8 mouse cellular contexts compared by ENCODE assay signal in the genomic region with DNA sequence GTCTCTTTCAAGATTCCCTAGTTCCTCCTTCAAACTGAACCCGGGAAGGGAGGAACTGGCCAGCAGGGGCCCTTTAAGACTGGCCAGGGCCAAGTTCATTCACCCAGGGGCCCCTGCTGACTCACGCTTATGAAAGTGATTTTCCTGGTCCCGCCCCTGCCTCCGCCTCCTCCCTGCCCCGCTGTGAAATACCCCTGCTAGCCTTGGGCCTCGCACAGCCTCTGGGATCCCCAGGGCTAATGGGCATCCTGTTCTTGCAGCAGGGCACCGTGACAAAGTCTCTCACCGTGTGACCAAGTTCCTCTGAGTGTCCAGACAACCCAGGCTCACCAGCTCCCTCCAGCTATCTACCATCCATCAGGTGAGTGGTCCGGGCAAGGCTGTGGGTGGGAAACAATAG. TPM values are rescaled to one million over a fixed set of nuclear protein-coding genes. Genes with fewer than 3 reads are reported as not detected.
A peak's percentile ranks its signal among the peaks of the same experiment; 100 is the strongest.
DNase-seq lines count a peak whose midpoint lies in the region; ATAC-seq and TF ChIP-seq lines count a peak whose summit lies in the region.

No protein-coding gene starts in this region.

- intact Hi-C loops in left cerebral cortex, adult 2 months (cut with DNase I), result no loop called here

- 0 out of 2 replicates have a peak overlapping the region, but pooled peaks have one; percentile 6 for H3K4me3 ChIP-seq in heart, embryonic 13.5 days
- H3K4me3 ChIP-seq in left cerebral cortex, adult 2 months, result no peak overlapping the region

- peak overlapping the region; percentile 31 for H3K4me2 ChIP-seq in heart, embryonic 13.5 days

- no peak overlapping the region for H3K27ac ChIP-seq in heart, embryonic 13.5 days (replicated peaks)
- H3K27ac ChIP-seq in left cerebral cortex, adult 2 months, result no peak overlapping the region; the same call in 1 of the 2 replicates

- no peaks in the 10 kb centered on the region for H3K36me3 ChIP-seq in heart, embryonic 13.5 days

- DNase-seq in B cell, adult 2 months, result peak; percentile 62 to 66
- peak; percentile 64 to 80 for DNase-seq in adrenal gland, postnatal 4 days (ENCODE audit: low spot score in 2 of 2)
- peak; percentile 71 to 82 for DNase-seq in kidney, postnatal 4 days
- DNase-seq in left cerebral cortex, adult 2 months (ENCODE audit: extremely low spot score in 1 of 2, low spot score in 2 of 2), result no peak
- DNase-seq in layer of hippocampus, adult 8-10 months (ENCODE audit: low spot score in 2 of 2), result no peak
- no peak for DNase-seq in cerebellum, adult 18-20 months

- no peak for ATAC-seq in heart, embryonic 13.5 days (ENCODE audit: extremely low read depth, insufficient number of reproducible peaks, low FRiP score, low TSS enrichment)
- ATAC-seq in megakaryocyte-erythroid progenitor cell, adult 5-6 weeks (replicated peaks; ENCODE audit: low FRiP score, low TSS enrichment, poor library complexity, severe bottlenecking), result peak; percentile 48

- no peaks in the 10 kb centered on the region for H3K9me3 ChIP-seq in heart, embryonic 13.5 days

- 14% methylated on average over 9 of the region's 9 CpGs for WGBS in heart, embryonic 13.5 days

- no peak; the same call in none of the 2 replicates for TF ChIP-seq CTCF in left cerebral cortex, adult 2 months (IDR thresholded peaks at IDR 0.05)

- H3K27me3 ChIP-seq in heart, embryonic 13.5 days (replicated peaks), result peaks cover 24% of the 10 kb centered on the region

- peaks cover 24% of the 10 kb centered on the region for H3K4me1 ChIP-seq in heart, embryonic 13.5 days

- H3K9ac ChIP-seq in heart, embryonic 13.5 days, result 0 out of 2 replicates have a peak overlapping the region, but pooled peaks have one; percentile 1

RNA-seq across cellular contexts. Expression of gene Osgin1, which starts 3.0 kb away (rescaled TPM):
- 10 to 100 TPM; 46.6 to 90.7 TPM for total RNA-seq in adrenal gland, postnatal 4 days (2021)
- 0.51 and 0.89 TPM in 2 replicates for polyA plus RNA-seq in heart, embryonic 13.5 days (2015; fragmentation: Nextera tagmentation; extraction: Ambion mirVana)
- total RNA-seq in megakaryocyte-erythroid progenitor cell, adult 5-6 weeks (2014; fragmentation: Nextera tagmentation), result 0.15 TPM in 1 of 2 replicates, not detected in the other
- total RNA-seq in megakaryocyte-erythroid progenitor cell, adult 5-6 weeks (2017), result not detected in 2 replicates
- total RNA-seq in left cerebral cortex, adult 2 months (2021), result under 1 TPM in 1 of 2 experiments, not detected in 1; 0.40 TPM
- 1 to 10 TPM in 2 of 4 experiments, under 1 TPM in 2; 0.22 to 1.2 (median 0.91) TPM for total RNA-seq in layer of hippocampus, adult 8-10 months (2022)

RNA-seq across cellular contexts. Expression of gene Necab2, which starts 9.6 kb away (rescaled TPM):
- 10 to 100 TPM; 19.4 to 20.8 TPM for total RNA-seq in adrenal gland, postnatal 4 days (2021)
- 0.57 and 0.79 TPM in 2 replicates for polyA plus RNA-seq in heart, embryonic 13.5 days (2015; fragmentation: Nextera tagmentation; extraction: Ambion mirVana)
- not detected in 2 replicates for total RNA-seq in megakaryocyte-erythroid progenitor cell, adult 5-6 weeks (2014; fragmentation: Nextera tagmentation)
- not detected in 2 replicates for total RNA-seq in megakaryocyte-erythroid progenitor cell, adult 5-6 weeks (2017)
- total RNA-seq in left cerebral cortex, adult 2 months (2021), result 10 to 100 TPM; 63.3 to 80.9 TPM
- total RNA-seq in layer of hippocampus, adult 8-10 months (2022), result 100 to 1,000 TPM; 104 to 119 (median 115) TPM

RNA-seq across cellular contexts. Expression of gene Mlycd, which starts 42.3 kb away (rescaled TPM):
- 10 to 100 TPM; 33.7 to 39.1 TPM for total RNA-seq in adrenal gland, postnatal 4 days (2021)
- polyA plus RNA-seq in heart, embryonic 13.5 days (2015; fragmentation: Nextera tagmentation; extraction: Ambion mirVana), result 17.0 and 17.1 TPM in 2 replicates
- total RNA-seq in megakaryocyte-erythroid progenitor cell, adult 5-6 weeks (2014; fragmentation: Nextera tagmentation), result 5.9 and 9.0 TPM in 2 replicates
- total RNA-seq in megakaryocyte-erythroid progenitor cell, adult 5-6 weeks (2017), result 5.8 and 6.2 TPM in 2 replicates
- total RNA-seq in left cerebral cortex, adult 2 months (2021), result 10 to 100 TPM; 26.1 to 28.7 TPM
- total RNA-seq in layer of hippocampus, adult 8-10 months (2022), result 10 to 100 TPM; 26.3 to 28.5 (median 27.2) TPM

Comparison
In these comparisons a context has a peak if more than half of its experiments do, and no peak if none do; other contexts are left out.
1. DNase-seq: peak in B cell, adult 2 months (2 of 2), adrenal gland, postnatal 4 days (2 of 2) and kidney, postnatal 4 days (2 of 2); none in left cerebral cortex, adult 2 months (0 of 2), layer of hippocampus, adult 8-10 months (0 of 2) and cerebellum, adult 18-20 months (0 of 2).
2. RNA of gene Osgin1, which starts 3.0 kb away (total RNA-seq): 46.6 to 90.7 TPM in adrenal gland, postnatal 4 days; 0.22 to 1.2 TPM in layer of hippocampus, adult 8-10 months, 0.40 TPM in left cerebral cortex, adult 2 months and 0.15 TPM in megakaryocyte-erythroid progenitor cell, adult 5-6 weeks; every median in the first group is over 10 times any median in the second.
3. RNA of gene Necab2, which starts 9.6 kb away (total RNA-seq): 104 to 119 TPM in layer of hippocampus, adult 8-10 months, 63.3 to 80.9 TPM in left cerebral cortex, adult 2 months and 19.4 to 20.8 TPM in adrenal gland, postnatal 4 days; not detected in megakaryocyte-erythroid progenitor cell, adult 5-6 weeks; every median in the first group is over 10 times any median in the second.